Mouse (Mus musculus) G1E (cell line): ENCODE results near the gene Plcb1. TPM values are rescaled to one million over a fixed set of nuclear protein-coding genes. Genes with fewer than 3 reads are reported as not detected.
"Not testable (repeated sequence)": the region's sequence is repeated elsewhere in the genome, so short reads cannot be mapped to it uniquely, and the experiment has no call there.

ENCODE experiments used
- ATAC-seq: 2 replicates; pipeline ENCODE4 v1.8.0; 2016; ENCODE audit warnings: mild to moderate bottlenecking; ENCODE audit not compliant: insufficient number of reproducible peaks, poor library complexity, low FRiP score, severe bottlenecking; ENCODE audit errors: extremely low read depth
- DNase-seq: peaks from one replicate; pipeline ENCODE4 v3.0.0; 2012; ENCODE audit warnings: low spot score
- H3K27me3 ChIP-seq: 2 replicates; pipeline ENCODE4 v1.6.1; 2012; ENCODE audit warnings: mild to moderate bottlenecking, low read length, inconsistent platforms; ENCODE audit not compliant: insufficient read depth
- H3K36me3 ChIP-seq: replicated peaks from 2 replicates; pipeline ENCODE3; 2012; ENCODE audit warnings: mild to moderate bottlenecking, inconsistent platforms
- H3K4me1 ChIP-seq: 2 replicates; pipeline ENCODE4 v1.6.1; 2012; ENCODE audit warnings: low read depth, low read length, inconsistent platforms, mixed read lengths; ENCODE audit not compliant: insufficient read depth
- H3K4me3 ChIP-seq: 2 replicates; pipeline ENCODE4 v1.5.1; 2012; ENCODE audit warnings: low read depth, mild to moderate bottlenecking, inconsistent platforms, low read length, moderate library complexity, mixed read lengths
- H3K9me3 ChIP-seq: replicated peaks from 2 replicates; pipeline ENCODE4 v1.6.1; 2012; ENCODE audit warnings: inconsistent platforms
- CTCF ChIP-seq: IDR thresholded peaks from 2 replicates; pipeline ENCODE4 v1.5.1; 2012; ENCODE audit warnings: low read depth, low read length, inconsistent platforms, mixed read lengths
- GATA1 ChIP-seq: IDR thresholded peaks from 2 replicates; pipeline ENCODE4 v1.6.1; 2012; ENCODE audit warnings: borderline replicate concordance, low read length, inconsistent platforms, mixed read lengths
- GATA2 ChIP-seq: IDR thresholded peaks from 2 replicates; pipeline ENCODE4 v1.6.1; 2012; ENCODE audit warnings: low read depth, low read length, inconsistent platforms, borderline replicate concordance
- POLR2AphosphoS5 ChIP-seq: IDR thresholded peaks from 2 replicates; pipeline ENCODE4 v1.6.1; 2012; ENCODE audit warnings: low read depth, low read length, inconsistent platforms; ENCODE audit not compliant: insufficient replicate concordance
- TAL1 ChIP-seq: conservative IDR thresholded peaks from 2 replicates; pipeline ENCODE4 v1.6.1; 2012; ENCODE audit warnings: low read depth, low read length, inconsistent platforms, mixed read lengths
- polyA plus RNA-seq: library from polyadenylated mRNA; stranded (reverse); fragments of >175 nt; gene quantifications from 2 replicates; pipeline ENCODE4 v1.2.3, GENCODE M21; 2012
- total RNA-seq, 2 experiments: library from RNA; stranded (forward) in 1 of 2; stranded (reverse) in 1 of 2; fragments of 200-1000 nt in 1 of 2; fragments of >200 nt in 1 of 2; fragmentation: Nextera tagmentation in 1 of 2; gene quantifications; 2 replicates each; pipeline ENCODE4 v1.2.3; 2014 to 2017

Gene Plcb1
- total and polyA plus RNA-seq, 3 experiments: 0.16 TPM; not detected in 2

- H3K36me3 ChIP-seq: no peaks in the 10 kb centered on the region
- TF ChIP-seq POLR2AphosphoS5 (no peak), CTCF (no peak), GATA2 (no peak), GATA1 (no peak), TAL1 (no peak)
- no peak for ATAC-seq
Measured at GRCm38 (mm10) chr2:135362948-135363347, 577.1 kb downstream of the Plcb1 start.

DNA sequence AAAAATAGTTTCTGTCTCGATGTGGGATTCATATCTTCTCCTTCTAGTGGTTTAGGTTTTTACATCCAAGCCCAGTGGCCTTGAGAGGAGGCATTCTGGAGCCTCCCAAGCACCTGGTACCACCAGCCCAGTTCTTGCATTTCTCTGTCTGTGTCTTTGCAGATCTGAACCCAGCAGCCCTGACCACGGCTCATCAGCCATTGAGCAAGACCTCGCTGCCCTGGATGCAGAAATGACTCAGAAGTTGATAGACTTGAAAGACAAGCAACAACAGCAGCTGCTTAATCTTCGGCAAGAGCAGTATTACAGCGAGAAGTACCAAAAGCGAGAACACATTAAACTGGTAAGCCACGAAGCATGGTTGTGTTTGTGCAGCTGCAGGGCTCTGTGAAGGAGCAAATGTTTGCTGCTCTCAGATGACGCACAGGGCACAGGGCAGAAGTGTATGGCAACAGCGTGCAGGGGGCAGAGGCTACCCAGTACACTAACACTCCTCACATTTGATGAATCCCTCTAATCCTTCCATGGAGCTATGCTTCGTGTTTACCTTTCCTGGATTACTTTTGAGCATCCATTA is 584.5 kb downstream of the Plcb1 start:
- H3K4me1 ChIP-seq: no peaks in the 10 kb centered on the region
- H3K27me3 ChIP-seq: no peaks in the 10 kb centered on the region
- ATAC-seq: no peak
- peaks cover 38% of the 10 kb centered on the region for H3K9me3 ChIP-seq
- TF ChIP-seq CTCF: no peak
- no peak for TF ChIP-seq POLR2AphosphoS5
- TF ChIP-seq TAL1: no peak
- no peak for TF ChIP-seq GATA2
- TF ChIP-seq GATA1: no peak
- H3K36me3 ChIP-seq: no peaks in the 10 kb centered on the region
- H3K4me3 ChIP-seq: no peak overlapping the region
- no peak for DNase-seq

More at GRCm38 (mm10) chr2:135362948-135363347, 577.1 kb downstream of the Plcb1 start:
- Histone ChIP-seq H3K4me3 (no peak overlapping the region), H3K9me3 (peaks cover 18% of the 10 kb centered on the region), H3K4me1 (no peaks in the 10 kb centered on the region), H3K27me3 (no peaks in the 10 kb centered on the region)
- DNase-seq: no peak

GRCm38 (mm10) chr2:135380796-135381195 is 594.9 kb downstream of the Plcb1 start:
- H3K4me3 ChIP-seq, H3K27me3 ChIP-seq, H3K4me1 ChIP-seq, H3K36me3 ChIP-seq, H3K9me3 ChIP-seq, DNase-seq, ATAC-seq: not testable (repeated sequence)

- no peak overlapping the region for H3K4me3 ChIP-seq
- ATAC-seq: no peak
- peaks cover 8% of the 10 kb centered on the region for H3K9me3 ChIP-seq
Measured at GRCm38 (mm10) chr2:135381396-135381795, 595.5 kb downstream of the Plcb1 start.

GRCm38 (mm10) chr2:135387990-135388389 is 602.1 kb downstream of the Plcb1 start:
- Histone ChIP-seq H3K36me3 (no peaks in the 10 kb centered on the region), H3K9me3 (peaks cover 25% of the 10 kb centered on the region), H3K4me3 (no peak overlapping the region), H3K27me3 (no peaks in the 10 kb centered on the region), H3K4me1 (no peaks in the 10 kb centered on the region)
- no peak for TF ChIP-seq GATA1
- no peak for TF ChIP-seq TAL1
- TF ChIP-seq POLR2AphosphoS5: no peak
- TF ChIP-seq CTCF: no peak
- TF ChIP-seq GATA2: no peak
- ATAC-seq (no peak), DNase-seq (no peak)

More at GRCm38 (mm10) chr2:135381396-135381795, 595.5 kb downstream of the Plcb1 start:
- DNase-seq: no peak
- no peaks in the 10 kb centered on the region for H3K4me1 ChIP-seq
- no peaks in the 10 kb centered on the region for H3K36me3 ChIP-seq
- H3K27me3 ChIP-seq: no peaks in the 10 kb centered on the region
- no peak for TF ChIP-seq POLR2AphosphoS5
- no peak for TF ChIP-seq GATA2
- TF ChIP-seq TAL1: no peak
- TF ChIP-seq GATA1: no peak
- TF ChIP-seq CTCF: no peak

GRCm38 (mm10) chr2:135394698-135395097 is 608.8 kb downstream of the Plcb1 start:
- H3K9me3 ChIP-seq: peaks cover 18% of the 10 kb centered on the region
- no peak overlapping the region for H3K4me3 ChIP-seq
- no peaks in the 10 kb centered on the region for H3K36me3 ChIP-seq
- DNase-seq (no peak), ATAC-seq (no peak)
- TF ChIP-seq CTCF: no peak
- no peaks in the 10 kb centered on the region for H3K4me1 ChIP-seq
- H3K27me3 ChIP-seq: no peaks in the 10 kb centered on the region

DNA sequence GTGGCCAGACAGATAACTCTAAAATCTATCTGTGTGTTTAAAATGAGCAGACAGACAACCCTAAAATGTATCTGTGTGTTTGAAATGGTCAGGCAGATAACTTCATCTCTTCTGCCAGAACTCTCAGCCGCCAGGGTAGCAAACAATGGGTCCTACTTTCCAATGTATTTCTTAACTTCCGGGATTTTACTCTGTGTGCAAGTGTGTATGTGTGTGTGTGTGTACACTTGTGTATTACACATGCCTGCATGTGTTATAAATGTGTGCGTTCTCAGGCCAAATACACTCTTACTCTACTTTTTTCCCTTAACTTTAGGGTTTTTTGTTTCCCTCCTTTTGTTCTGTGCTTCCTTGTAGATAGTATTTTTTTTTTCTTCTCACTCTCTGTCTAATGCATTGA is 610.5 kb downstream of the Plcb1 start:
- no peaks in the 10 kb centered on the region for H3K27me3 ChIP-seq
- DNase-seq: no peak
- no peaks in the 10 kb centered on the region for H3K4me1 ChIP-seq
- no peak overlapping the region for H3K4me3 ChIP-seq
- H3K36me3 ChIP-seq: no peaks in the 10 kb centered on the region
- ATAC-seq: no peak
- peaks cover 20% of the 10 kb centered on the region for H3K9me3 ChIP-seq
- TF ChIP-seq GATA1 (no peak), CTCF (no peak), GATA2 (no peak), POLR2AphosphoS5 (no peak), TAL1 (no peak)
